Mouse (Mus musculus): Measurements from ENCODE around the gene Banf2. TPM values are rescaled to one million over a fixed set of nuclear protein-coding genes. Genes with fewer than 3 reads are reported as not detected.

Banf2 gene
- not detected for polyA plus RNA-seq (2017; shearing (Covaris generic))

GRCm38 (mm10) chr2:144032664-144033063 is at the start of gene Banf2:
Gene Banf2, plus strand, starts transcription at chr2:144033059.

DNA sequence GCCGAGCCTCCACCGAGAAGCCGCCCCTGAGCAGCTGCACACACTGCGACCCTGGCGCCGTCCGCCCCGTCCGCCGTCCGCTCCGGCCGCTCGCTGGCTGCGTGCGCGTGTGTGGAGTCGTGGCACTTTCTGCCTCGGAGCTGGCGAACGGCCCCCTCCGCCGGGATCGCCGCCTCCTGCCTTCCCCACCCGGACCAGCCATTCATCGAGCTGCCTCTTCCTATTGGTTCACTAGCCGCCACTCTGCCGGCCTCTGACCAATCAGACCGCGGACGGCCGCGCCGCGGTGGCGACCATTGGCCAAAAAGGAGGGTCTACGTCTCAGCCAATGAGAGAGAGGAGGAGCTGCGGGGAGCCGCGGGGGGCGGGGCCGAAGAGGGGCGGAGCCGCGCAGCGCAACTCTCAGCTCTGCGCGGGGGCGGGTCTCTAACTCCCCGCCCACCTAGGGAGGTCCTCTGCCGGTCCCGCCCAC is 21.7 kb upstream of the Banf2 start, which contains the start of gene Rrbp1:
Gene Rrbp1 (minus strand): TSS at position 184 of the 472 bp plus-strand sequence.

Other genes starting within 250 kb of the Banf2 start
- 0.17 TPM for gene Bfsp1, start 169.9 kb upstream of the Banf2 start, polyA plus RNA-seq (2017; shearing (Covaris generic))
- gene Dstn, start 117.7 kb upstream of the Banf2 start, polyA plus RNA-seq (2017; shearing (Covaris generic)), result 15.0 TPM
- gene Rrbp1, start 21.8 kb upstream of the Banf2 start, polyA plus RNA-seq (2017; shearing (Covaris generic)), result 31.9 TPM
- 6.9 TPM for gene Mgme1, start 237.6 kb downstream of the Banf2 start, polyA plus RNA-seq (2017; shearing (Covaris generic))
- gene Snx5, start 237.8 kb downstream of the Banf2 start, polyA plus RNA-seq (2017; shearing (Covaris generic)), result 215 TPM

Data from effector memory CD4-positive, alpha-beta T cell, adult 5 months (primary cell).